Mouse (Mus musculus) thymus, postnatal 14 days (tissue): ENCODE results near the gene Lfng.

ENCODE experiments used
- DNase-seq: peaks from one replicate; pipeline ENCODE4 v3.0.0; 2021

The Lfng gene

GRCm38 (mm10) chr5:140607001-140607835 is at the start of gene Lfng:
TSS of gene Lfng (plus strand) at chr5:140607320.
- DNase-seq = peak; percentile 72

- no peak for DNase-seq
Measured at GRCm38 (mm10) chr5:140562601-140563000, 44.5 kb upstream of the Lfng start.

GRCm38 (mm10) chr5:140564896-140565295 is 42.2 kb upstream of the Lfng start, which contains the start of gene Grifin:
TSS of gene Grifin (minus strand) at chr5:140565071.
- peak; percentile 42 for DNase-seq

GRCm38 (mm10) chr5:140565451-140565850 is 41.7 kb upstream of the Lfng start:
- DNase-seq = no peak

GRCm38 (mm10) chr5:140565856-140566255 is 41.3 kb upstream of the Lfng start:
- DNase-seq = peak; percentile 72

- no peak for DNase-seq
Measured at GRCm38 (mm10) chr5:140566271-140566670, 40.8 kb upstream of the Lfng start.

GRCm38 (mm10) chr5:140567321-140567720 is 39.8 kb upstream of the Lfng start:
- peak; percentile 93 for DNase-seq

GRCm38 (mm10) chr5:140567751-140568150 is 39.4 kb upstream of the Lfng start:
- peak; percentile 3 for DNase-seq

GRCm38 (mm10) chr5:140568321-140568970 is 38.7 kb upstream of the Lfng start:
- DNase-seq = peak; percentile 66

GRCm38 (mm10) chr5:140569032-140569595 is 38.0 kb upstream of the Lfng start:
- no peak for DNase-seq

GRCm38 (mm10) chr5:140570223-140570870 is 36.8 kb upstream of the Lfng start:
- DNase-seq = no peak

GRCm38 (mm10) chr5:140571201-140571600 is 35.9 kb upstream of the Lfng start:
- no peak for DNase-seq

- no peak for DNase-seq
Measured at GRCm38 (mm10) chr5:140571673-140572072, 35.4 kb upstream of the Lfng start.

- no peak for DNase-seq
Measured at GRCm38 (mm10) chr5:140572611-140573010, 34.5 kb upstream of the Lfng start.

GRCm38 (mm10) chr5:140575381-140575866 is 31.7 kb upstream of the Lfng start:
- DNase-seq = peak; percentile 47

- DNase-seq = no peak
Measured at GRCm38 (mm10) chr5:140579221-140579620, 27.9 kb upstream of the Lfng start.

- no peak for DNase-seq
Measured at GRCm38 (mm10) chr5:140579771-140580170, 27.3 kb upstream of the Lfng start.

- no peak for DNase-seq
Measured at GRCm38 (mm10) chr5:140581569-140581968, 25.6 kb upstream of the Lfng start.

GRCm38 (mm10) chr5:140582995-140583731 is 24.0 kb upstream of the Lfng start:
- no peak for DNase-seq

- DNase-seq = no peak
Measured at GRCm38 (mm10) chr5:140583732-140584368, 23.3 kb upstream of the Lfng start.

GRCm38 (mm10) chr5:140589082-140589774 is 17.9 kb upstream of the Lfng start:
- no peak for DNase-seq
